Mouse (Mus musculus) erythroblast, embryonic 14.5 days (primary cell): Measurements from ENCODE around the gene Smim14. TPM values are rescaled to one million over a fixed set of nuclear protein-coding genes. Genes with fewer than 3 reads are reported as not detected.

Experiments used
- H3K27me3 ChIP-seq: 2 replicates; pipeline ENCODE4 v1.6.1; 2012; ENCODE audit warnings: inconsistent platforms; ENCODE audit not compliant: control insufficient read depth
- H3K36me3 ChIP-seq: 2 replicates; pipeline ENCODE4 v1.6.1; 2012; ENCODE audit warnings: mild to moderate bottlenecking, inconsistent platforms; ENCODE audit not compliant: control insufficient read depth
- H3K4me1 ChIP-seq: 2 replicates; pipeline ENCODE4 v1.6.1; 2012; ENCODE audit warnings: inconsistent platforms; ENCODE audit not compliant: control insufficient read depth
- H3K4me3 ChIP-seq: replicated peaks from 2 replicates; pipeline ENCODE3; 2012; ENCODE audit warnings: moderate library complexity, mild to moderate bottlenecking, inconsistent platforms
- H3K9me3 ChIP-seq: 2 replicates; pipeline ENCODE4 v1.6.1; 2012; ENCODE audit warnings: low read length, inconsistent platforms, mixed read lengths; ENCODE audit not compliant: control insufficient read depth
- GATA1 ChIP-seq: IDR thresholded peaks from 2 replicates; pipeline ENCODE4 v1.6.1; 2012; ENCODE audit warnings: low read length, inconsistent platforms, mixed read lengths
- TAL1 ChIP-seq: IDR thresholded peaks from 3 replicates; pipeline ENCODE4 v1.6.1; 2012; ENCODE audit warnings: low read length, inconsistent platforms, mixed read lengths
- polyA plus RNA-seq: library from polyadenylated mRNA; stranded (reverse); fragments of >175 nt; gene quantifications from 2 replicates; pipeline ENCODE4 v1.2.3, GENCODE M21; 2012

The Smim14 gene
- polyA plus RNA-seq, 1 experiment = 0.21 TPM

GRCm38 (mm10) chr5:65531283-65531682, 5.7 kb downstream of the Smim14 start:
- H3K36me3 ChIP-seq = no peaks in the 10 kb centered on the region
- H3K27me3 ChIP-seq = no peaks in the 10 kb centered on the region
- TF ChIP-seq GATA1 (no peak), TAL1 (no peak)
- no peaks in the 10 kb centered on the region for H3K9me3 ChIP-seq
- H3K4me1 ChIP-seq = peaks cover 24% of the 10 kb centered on the region
- no peak overlapping the region for H3K4me3 ChIP-seq

GRCm38 (mm10) chr5:65525674-65526443, 11.1 kb downstream of the Smim14 start:
- Histone ChIP-seq H3K4me3 (no peak overlapping the region), H3K9me3 (no peaks in the 10 kb centered on the region), H3K36me3 (no peaks in the 10 kb centered on the region), H3K4me1 (peaks cover 10% of the 10 kb centered on the region), H3K27me3 (peaks cover 2% of the 10 kb centered on the region; the same call in 1 of the 2 replicates)
- TF ChIP-seq GATA1 = no peak
- TF ChIP-seq TAL1 = no peak

- no peak for TF ChIP-seq TAL1
Measured at GRCm38 (mm10) chr5:65524831-65525230, 12.2 kb downstream of the Smim14 start.

GRCm38 (mm10) chr5:65521803-65522202, 15.2 kb downstream of the Smim14 start:
- TF ChIP-seq GATA1 (no peak), TAL1 (no peak)
- Histone ChIP-seq H3K36me3 (no peaks in the 10 kb centered on the region), H3K9me3 (no peaks in the 10 kb centered on the region), H3K27me3 (peaks cover 2% of the 10 kb centered on the region; the same call in 1 of the 2 replicates), H3K4me1 (no peaks in the 10 kb centered on the region), H3K4me3 (no peak overlapping the region)

More at GRCm38 (mm10) chr5:65524831-65525230, 12.2 kb downstream of the Smim14 start:
- Histone ChIP-seq H3K4me1 (peaks cover 3% of the 10 kb centered on the region), H3K4me3 (no peak overlapping the region), H3K9me3 (no peaks in the 10 kb centered on the region), H3K36me3 (no peaks in the 10 kb centered on the region), H3K27me3 (peaks cover 2% of the 10 kb centered on the region; the same call in 1 of the 2 replicates)

DNA sequence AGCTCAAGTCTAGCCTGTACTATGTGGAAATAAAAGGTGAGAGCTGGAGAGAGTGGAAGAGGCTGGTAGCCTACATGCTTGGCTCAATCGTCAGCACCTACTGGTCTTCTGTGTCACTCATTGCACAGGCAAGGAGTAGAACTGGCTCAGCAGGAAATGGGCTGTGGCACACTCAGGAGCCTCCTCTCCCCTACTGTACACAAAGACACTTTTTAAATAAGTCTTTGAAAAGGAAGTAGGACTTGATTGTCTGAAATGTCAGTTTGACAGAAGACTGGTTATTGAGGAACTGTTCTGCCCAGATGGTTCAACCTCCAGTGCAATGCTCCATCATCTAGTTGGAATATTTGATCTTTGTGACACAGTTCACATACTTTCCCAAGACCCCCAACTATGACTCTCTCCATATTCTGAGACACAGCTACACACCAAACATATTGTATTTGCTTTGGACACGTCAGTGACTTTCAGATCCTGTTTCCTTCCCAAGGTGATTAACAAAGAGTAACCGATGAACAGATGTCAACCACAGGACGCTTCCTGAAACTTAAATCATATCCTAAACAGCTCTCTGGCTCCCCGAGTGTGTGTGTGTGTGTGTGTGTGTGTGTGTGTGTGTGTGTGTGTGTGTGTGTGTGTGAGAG, 22.2 kb downstream of the Smim14 start:
- Histone ChIP-seq H3K27me3 (peaks cover 4% of the 10 kb centered on the region; the same call in 1 of the 2 replicates), H3K9me3 (no peaks in the 10 kb centered on the region), H3K4me3 (no peak overlapping the region), H3K36me3 (no peaks in the 10 kb centered on the region), H3K4me1 (no peaks in the 10 kb centered on the region)
- no peak for TF ChIP-seq GATA1
- TF ChIP-seq TAL1 = no peak

DNA sequence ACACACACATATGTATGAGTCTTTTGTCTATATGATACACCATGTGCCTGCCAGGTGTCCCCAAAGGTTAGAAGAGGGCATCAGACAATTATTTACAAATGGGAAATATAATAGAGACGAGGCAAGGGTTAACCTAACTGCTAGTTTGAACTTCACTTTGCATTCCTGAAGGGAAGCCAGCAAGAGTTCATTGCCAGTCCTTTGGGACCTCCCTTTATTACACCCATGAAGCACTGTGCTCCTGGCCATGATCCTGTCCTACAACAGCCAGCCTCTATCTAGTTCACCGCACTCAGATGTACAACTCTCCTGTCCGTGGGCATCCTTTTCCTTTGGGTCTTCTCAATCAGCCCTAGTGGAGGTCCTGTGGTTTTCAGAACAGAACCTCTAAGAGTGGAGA, 23.5 kb downstream of the Smim14 start:
- TF ChIP-seq TAL1 (no peak), GATA1 (no peak)
- H3K4me3 ChIP-seq = no peak overlapping the region
- no peaks in the 10 kb centered on the region for H3K9me3 ChIP-seq
- peaks cover 4% of the 10 kb centered on the region; the same call in 1 of the 2 replicates for H3K27me3 ChIP-seq
- H3K4me1 ChIP-seq = no peaks in the 10 kb centered on the region
- H3K36me3 ChIP-seq = no peaks in the 10 kb centered on the region

- Histone ChIP-seq H3K27me3 (peaks cover 2% of the 10 kb centered on the region; the same call in 1 of the 2 replicates), H3K9me3 (no peaks in the 10 kb centered on the region), H3K36me3 (no peaks in the 10 kb centered on the region), H3K4me3 (no peak overlapping the region), H3K4me1 (peaks cover 2% of the 10 kb centered on the region; the same call in 1 of the 2 replicates)
- TF ChIP-seq TAL1 (no peak), GATA1 (no peak)
Measured at GRCm38 (mm10) chr5:65508395-65508794, 28.6 kb downstream of the Smim14 start.

- Histone ChIP-seq H3K36me3 (no peaks in the 10 kb centered on the region), H3K9me3 (no peaks in the 10 kb centered on the region), H3K4me1 (peaks cover 2% of the 10 kb centered on the region; the same call in 1 of the 2 replicates), H3K27me3 (peaks cover 2% of the 10 kb centered on the region; the same call in 1 of the 2 replicates), H3K4me3 (no peak overlapping the region)
- TF ChIP-seq GATA1 (no peak), TAL1 (no peak)
Measured at GRCm38 (mm10) chr5:65505786-65506185, 31.2 kb downstream of the Smim14 start.

DNA sequence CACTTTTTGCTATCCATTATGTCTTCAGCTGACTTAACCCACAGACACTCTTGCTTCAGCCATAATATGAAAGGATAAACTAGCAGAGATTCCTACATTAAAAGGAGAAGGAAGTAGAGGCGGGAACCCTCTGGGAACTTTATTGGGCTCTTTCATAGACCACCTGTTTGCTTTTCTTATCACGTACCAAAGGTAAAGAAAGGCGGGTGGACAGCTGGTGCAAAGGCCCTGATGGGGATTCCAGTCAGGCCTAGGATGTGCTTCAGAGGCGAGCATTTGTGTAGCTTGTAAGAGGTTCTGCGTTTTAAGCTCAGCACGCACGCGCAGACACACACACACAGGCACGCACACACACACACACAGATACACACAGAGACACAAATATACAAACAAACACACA, 35.6 kb downstream of the Smim14 start:
- TF ChIP-seq TAL1 (no peak), GATA1 (no peak)
- H3K36me3 ChIP-seq = no peaks in the 10 kb centered on the region

More for the DNA sequence above, 35.6 kb downstream of the Smim14 start:
- no peak overlapping the region for H3K4me3 ChIP-seq
- H3K9me3 ChIP-seq = no peaks in the 10 kb centered on the region
- H3K4me1 ChIP-seq = peaks cover 2% of the 10 kb centered on the region; the same call in 1 of the 2 replicates
- no peaks in the 10 kb centered on the region for H3K27me3 ChIP-seq
